Mouse (Mus musculus) MEL (cell line): Measurements from ENCODE around the gene Mtrf1l.

ENCODE experiments used
- CTCF ChIP-seq, 3 experiments: IDR thresholded peaks in 2 of 3; conservative IDR thresholded peaks in 1 of 3; 2 replicates each; pipeline ENCODE4 v1.5.1; 2011 to 2012; ENCODE audit warnings: low read length in 3 of 3, low read depth in 2 of 3, mild to moderate bottlenecking in 2 of 3, improper control_type of control experiment in 1 of 3, inconsistent platforms in 1 of 3, mixed read lengths in 1 of 3, moderate library complexity in 1 of 3; ENCODE audit not compliant: control insufficient read depth in 1 of 3, insufficient read depth in 1 of 3, poor library complexity in 1 of 3, severe bottlenecking in 1 of 3
- EP300 ChIP-seq, 2 experiments: IDR thresholded peaks; 2 replicates each; pipeline ENCODE4 v1.6.1; 2011; ENCODE audit warnings: improper control_type of control experiment in 2 of 2, low read length in 2 of 2, low read depth in 1 of 2, mild to moderate bottlenecking in 1 of 2
- GATA1 ChIP-seq: IDR thresholded peaks from 2 replicates; pipeline ENCODE4 v1.6.1; 2011; ENCODE audit warnings: low read depth, low read length, improper control_type of control experiment
- POLR2A ChIP-seq, 2 experiments: IDR thresholded peaks; 2 replicates each; pipeline ENCODE4 v1.6.1; 2011 to 2012; ENCODE audit warnings: low read length in 2 of 2, mild to moderate bottlenecking in 2 of 2, control low read depth in 1 of 2, improper control_type of control experiment in 1 of 2, low read depth in 1 of 2, moderate library complexity in 1 of 2; ENCODE audit not compliant: control insufficient read depth in 1 of 2, insufficient read depth in 1 of 2, poor library complexity in 1 of 2
- UBTF ChIP-seq: IDR thresholded peaks from 2 replicates; pipeline ENCODE4 v1.6.1; 2012; ENCODE audit warnings: low read depth, mild to moderate bottlenecking, inconsistent platforms, low read length, improper control_type of control experiment, moderate library complexity, borderline replicate concordance; ENCODE audit not compliant: insufficient read depth

DNA sequence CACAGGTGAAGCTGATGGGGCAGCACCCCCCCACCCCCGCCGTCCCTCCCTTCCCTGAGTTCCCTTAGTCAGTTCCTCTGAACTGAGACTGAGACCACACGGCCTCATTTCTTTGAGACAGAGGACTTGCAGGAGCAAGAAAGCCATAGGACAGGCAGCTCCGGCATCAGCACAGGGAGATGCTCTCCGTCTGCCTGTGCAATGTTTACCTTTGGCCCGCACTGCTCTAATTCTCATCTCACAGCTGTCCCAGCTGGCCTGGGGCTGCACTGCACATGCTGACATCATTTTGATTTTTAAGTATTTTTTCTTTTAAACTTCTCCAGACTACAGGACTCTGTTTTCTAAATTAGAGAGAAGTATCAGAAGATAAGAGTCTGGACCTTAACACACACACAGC, 20.8 kb downstream of the Mtrf1l start:
- no peak for TF ChIP-seq POLR2A (IDR thresholded peaks at IDR 0.05; ENCODE audit: control insufficient read depth in 1 of 2, insufficient read depth in 1 of 2, low read depth in 1 of 2, low read length in 2 of 2, poor library complexity in 1 of 2)
- no peak for TF ChIP-seq GATA1
- no peak for TF ChIP-seq CTCF (IDR thresholded peaks at IDR 0.05 in 2 of 3, conservative IDR thresholded peaks at IDR 0.05 in 1 of 3; ENCODE audit: control insufficient read depth in 1 of 3, insufficient read depth in 1 of 3, low read depth in 2 of 3, low read length in 3 of 3, poor library complexity in 1 of 3, severe bottlenecking in 1 of 3)
- TF ChIP-seq EP300 (IDR thresholded peaks at IDR 0.05; ENCODE audit: low read depth in 1 of 2, low read length in 2 of 2), result no peak
- no peak for TF ChIP-seq UBTF
